Mouse (Mus musculus) cortical plate, adult 2 months (tissue): ENCODE results near the gene Cluap1.

Experiments
- CTCF ChIP-seq: fragments of 200-500 bp; IDR thresholded peaks from 2 replicates; pipeline ENCODE4 v1.5.1; 2011; ENCODE audit warnings: mild to moderate bottlenecking, control low read depth, low read length; ENCODE audit not compliant: insufficient read depth; ENCODE audit errors: extremely low read depth
- POLR2A ChIP-seq: fragments of 200-500 bp; IDR thresholded peaks from 2 replicates; pipeline ENCODE4 v1.6.1; 2011; ENCODE audit warnings: mild to moderate bottlenecking, low read length, control low read depth; ENCODE audit not compliant: insufficient read depth; ENCODE audit errors: extremely low read depth

DNA sequence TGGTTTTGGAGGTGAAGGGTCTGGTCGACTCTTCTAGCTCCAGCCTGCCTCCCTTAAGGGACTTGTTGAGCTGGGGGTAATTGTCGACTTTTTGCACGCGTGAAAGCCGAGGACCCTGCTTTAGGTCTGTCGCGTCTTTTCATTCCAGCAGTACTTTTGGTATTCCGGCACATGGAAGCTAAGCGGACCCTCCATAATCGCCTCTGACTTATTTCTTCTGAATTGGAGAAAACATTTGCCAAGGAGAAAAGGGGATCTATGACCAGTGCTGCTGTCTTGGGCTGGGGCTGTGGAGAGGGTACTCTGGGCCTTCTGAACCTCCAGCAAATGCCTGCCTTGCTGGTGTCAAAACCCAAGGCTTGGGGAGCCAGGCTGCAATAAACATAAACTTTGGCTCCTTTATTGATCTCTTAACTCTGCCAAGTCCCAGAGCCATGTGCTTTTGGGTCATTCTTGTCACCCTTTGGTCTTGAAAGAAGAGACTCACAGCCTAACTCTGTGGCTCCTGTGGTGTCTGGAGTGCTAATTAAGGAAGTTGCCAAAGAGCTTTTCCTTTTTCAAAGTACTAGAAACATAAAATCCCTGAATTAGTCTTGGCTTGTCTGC, 23.4 kb upstream of the Cluap1 start:
- no peak for TF ChIP-seq CTCF
- no peak for TF ChIP-seq POLR2A
